Mouse (Mus musculus) liver, postnatal 0 days (tissue): ENCODE results near the gene Mrps22. TPM values are rescaled to one million over a fixed set of nuclear protein-coding genes. Genes with fewer than 3 reads are reported as not detected.

Experiments
- ATAC-seq: fragments of 200-750 bp; cut with Nextera tagmentation; 2 replicates; pipeline ENCODE4 v1.8.0; 2017; ENCODE audit warnings: mild to moderate bottlenecking, moderate library complexity
- DNase-seq: peaks from one replicate; pipeline ENCODE4 v3.0.0-alpha.2; 2016
- H3K27ac ChIP-seq: fragments of 300-500 bp; sonication (generic); 2 replicates; pipeline ENCODE4 v1.5.1; 2014; ENCODE audit warnings: antibody characterized with exemption, moderate library complexity, mild to moderate bottlenecking, low read depth
- H3K27me3 ChIP-seq: fragments of 300-500 bp; sonication (generic); 2 replicates; pipeline ENCODE4 v1.6.1; 2014; ENCODE audit warnings: low read length, control low read depth, mixed read lengths; ENCODE audit not compliant: insufficient read depth
- H3K36me3 ChIP-seq: fragments of 300-500 bp; sonication (generic); replicated peaks from 2 replicates; pipeline ENCODE4 v1.6.1; 2014; ENCODE audit warnings: mild to moderate bottlenecking, control low read depth, low read length, moderate library complexity, mixed read lengths; ENCODE audit not compliant: insufficient read depth
- H3K4me1 ChIP-seq: fragments of 300-500 bp; sonication (generic); 2 replicates; pipeline ENCODE4 v1.6.1; 2014; ENCODE audit warnings: antibody characterized with exemption, mild to moderate bottlenecking, control low read depth; ENCODE audit not compliant: insufficient read depth
- H3K4me2 ChIP-seq: fragments of 300-500 bp; sonication (generic); 2 replicates; pipeline ENCODE4 v1.6.1; 2014; ENCODE audit warnings: low read depth, mild to moderate bottlenecking, low read length, moderate library complexity, mixed read lengths
- H3K4me3 ChIP-seq: fragments of 300-500 bp; sonication (generic); 2 replicates; pipeline ENCODE4 v1.5.1; 2014; ENCODE audit warnings: low read depth, low read length
- H3K9ac ChIP-seq: fragments of 300-500 bp; sonication (generic); replicated peaks from 2 replicates; pipeline ENCODE4 v1.6.1; 2014; ENCODE audit warnings: mild to moderate bottlenecking, moderate library complexity
- H3K9me3 ChIP-seq: fragments of 300-500 bp; sonication (generic); 2 replicates; pipeline ENCODE4 v1.6.1; 2016; ENCODE audit warnings: mild to moderate bottlenecking, control low read depth, low read length, mixed read lengths
- CTCF ChIP-seq: sonication (generic); IDR thresholded peaks from 2 replicates; pipeline ENCODE4 v1.5.1; 2016; ENCODE audit warnings: antibody characterized with exemption, low read depth
- EP300 ChIP-seq: IDR thresholded peaks from 2 replicates; pipeline ENCODE4 v1.6.1; 2016; ENCODE audit warnings: antibody characterized with exemption, low read depth, mild to moderate bottlenecking
- WGBS: fragments of 180-500 bp; shearing (Covaris S2); extraction: QIAGEN DNeasy Blood & Tissue Kit; methylation state at CpG from one replicate; pipeline ENCODE4 v1.1.7; 2014; ENCODE audit not compliant: insufficient replicate concordance; 5-methylcytosine and 5-hydroxymethylcytosine counted together
- polyA plus RNA-seq: library from polyadenylated mRNA; unstranded; fragments of >200 nt; fragmentation: Nextera tagmentation; extraction: Ambion mirVana; gene quantifications from 2 replicates; pipeline ENCODE4 v1.2.1, GENCODE M21; 2015

The Mrps22 gene
- polyA plus RNA-seq, 1 experiment from 2014 or later = 26.0 TPM

DNA sequence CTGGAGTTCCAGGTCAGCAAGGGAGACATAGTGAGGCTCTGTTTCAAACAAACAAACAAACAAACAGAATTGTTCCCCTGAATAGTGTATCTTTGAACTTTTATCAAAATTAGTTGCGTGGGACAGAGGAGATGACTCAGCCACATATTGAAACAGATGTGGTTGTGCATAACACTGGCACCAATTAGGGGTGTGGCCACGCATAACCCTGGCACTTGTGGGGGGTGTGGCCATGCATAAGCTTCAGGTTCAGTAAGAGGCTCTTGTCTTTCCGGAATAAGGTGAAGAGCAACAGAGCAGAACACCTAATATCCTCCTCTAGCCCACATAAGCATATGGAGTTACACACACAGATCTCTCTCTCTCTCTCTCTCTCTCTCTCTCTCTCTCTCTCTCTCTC, 57.4 kb downstream of the Mrps22 start:
- no peak for TF ChIP-seq CTCF
- no peak for TF ChIP-seq EP300
- no peaks in the 10 kb centered on the region for H3K27me3 ChIP-seq
- H3K4me2 ChIP-seq = no peak overlapping the region
- no peaks in the 10 kb centered on the region for H3K4me1 ChIP-seq
- DNase-seq = no peak
- no peak overlapping the region for H3K27ac ChIP-seq
- H3K4me3 ChIP-seq = no peak overlapping the region
- ATAC-seq = no peak
- no peaks in the 10 kb centered on the region for H3K36me3 ChIP-seq
- 74% methylated on average over 3 of the region's 3 CpGs for WGBS
- H3K9ac ChIP-seq = no peak overlapping the region
- no peaks in the 10 kb centered on the region for H3K9me3 ChIP-seq

Other genes with a start within 250 kb of the Mrps22 start
- gene Rbp1, start 178.7 kb downstream of the Mrps22 start, polyA plus RNA-seq = 54.3 and 59.6 TPM in 2 replicates
- 85.5 and 94.5 TPM in 2 replicates for gene Rbp2, start 115.5 kb downstream of the Mrps22 start, polyA plus RNA-seq
- gene Copb2, start 37.9 kb downstream of the Mrps22 start, polyA plus RNA-seq = 66.0 and 70.7 TPM in 2 replicates
- gene Prr23a1, start 240.8 kb upstream of the Mrps22 start, polyA plus RNA-seq = not detected in 2 replicates